Mouse (Mus musculus) sigmoid colon, adult 10 weeks (tissue): ENCODE data around the gene Ncoa5. TPM values are rescaled to one million over a fixed set of nuclear protein-coding genes. Genes with fewer than 3 reads are reported as not detected.

Experiments
- polyA plus RNA-seq: library from polyadenylated mRNA; stranded (reverse); fragments of 350-450 nt; fragmentation: Illumina TruSeq; extraction: RNeasy Lipid Tissue Mini Kit (QIAGEN cat#74804); gene quantifications from one replicate; pipeline ENCODE4 v1.2.3, GENCODE M21; 2014; ENCODE audit warnings: low read depth, low replicate concordance

Gene Ncoa5
- polyA plus RNA-seq: 13.0 TPM

DNA sequence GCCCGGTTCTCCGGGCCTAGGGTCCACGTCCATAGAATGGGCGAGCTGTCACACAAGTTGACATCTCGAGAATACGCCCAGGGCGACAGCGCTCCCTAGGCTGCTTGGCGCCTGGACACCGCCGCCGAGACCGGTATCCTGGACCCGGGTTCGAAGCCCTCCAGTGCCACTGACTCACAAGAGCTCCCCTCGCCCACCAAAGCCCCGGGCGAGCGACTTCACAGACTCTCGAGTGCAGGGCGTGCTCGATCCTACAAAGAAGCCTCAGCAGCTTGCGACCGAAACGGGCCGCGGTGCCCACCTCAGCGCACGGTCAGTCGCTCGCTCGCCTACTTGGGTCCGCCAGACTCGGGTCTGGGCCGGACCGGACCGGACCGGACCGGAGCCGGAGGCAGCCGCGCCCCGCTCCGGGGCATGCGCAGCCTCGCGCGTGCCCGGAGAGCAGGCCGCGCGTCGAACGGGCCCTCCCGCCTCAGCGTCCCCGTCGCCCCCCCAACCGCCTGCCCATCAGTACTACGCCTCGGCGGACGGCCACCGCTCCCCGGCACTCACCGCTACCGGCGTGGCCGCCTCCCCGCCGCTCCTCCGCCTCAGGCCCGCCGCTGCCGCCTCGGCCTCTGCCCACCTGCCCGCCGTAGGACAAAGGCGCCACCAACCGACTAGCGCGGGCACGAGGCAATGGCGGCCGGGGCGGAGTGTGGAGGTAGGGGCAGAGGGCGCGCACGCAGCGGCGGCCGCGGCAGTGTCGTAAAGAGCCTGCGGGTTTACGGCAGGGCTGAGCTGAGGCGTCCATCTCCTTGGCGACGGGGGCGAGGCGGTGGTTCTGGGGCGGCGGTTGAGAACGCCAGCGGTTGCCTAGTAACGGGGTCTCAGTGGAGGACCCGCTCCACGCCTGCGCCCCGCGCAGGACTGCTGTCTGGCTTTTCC lies at the start of gene Ncoa5:
Gene Ncoa5 (minus strand): TSS at position 737 of the 927 bp plus-strand sequence.

DNA sequence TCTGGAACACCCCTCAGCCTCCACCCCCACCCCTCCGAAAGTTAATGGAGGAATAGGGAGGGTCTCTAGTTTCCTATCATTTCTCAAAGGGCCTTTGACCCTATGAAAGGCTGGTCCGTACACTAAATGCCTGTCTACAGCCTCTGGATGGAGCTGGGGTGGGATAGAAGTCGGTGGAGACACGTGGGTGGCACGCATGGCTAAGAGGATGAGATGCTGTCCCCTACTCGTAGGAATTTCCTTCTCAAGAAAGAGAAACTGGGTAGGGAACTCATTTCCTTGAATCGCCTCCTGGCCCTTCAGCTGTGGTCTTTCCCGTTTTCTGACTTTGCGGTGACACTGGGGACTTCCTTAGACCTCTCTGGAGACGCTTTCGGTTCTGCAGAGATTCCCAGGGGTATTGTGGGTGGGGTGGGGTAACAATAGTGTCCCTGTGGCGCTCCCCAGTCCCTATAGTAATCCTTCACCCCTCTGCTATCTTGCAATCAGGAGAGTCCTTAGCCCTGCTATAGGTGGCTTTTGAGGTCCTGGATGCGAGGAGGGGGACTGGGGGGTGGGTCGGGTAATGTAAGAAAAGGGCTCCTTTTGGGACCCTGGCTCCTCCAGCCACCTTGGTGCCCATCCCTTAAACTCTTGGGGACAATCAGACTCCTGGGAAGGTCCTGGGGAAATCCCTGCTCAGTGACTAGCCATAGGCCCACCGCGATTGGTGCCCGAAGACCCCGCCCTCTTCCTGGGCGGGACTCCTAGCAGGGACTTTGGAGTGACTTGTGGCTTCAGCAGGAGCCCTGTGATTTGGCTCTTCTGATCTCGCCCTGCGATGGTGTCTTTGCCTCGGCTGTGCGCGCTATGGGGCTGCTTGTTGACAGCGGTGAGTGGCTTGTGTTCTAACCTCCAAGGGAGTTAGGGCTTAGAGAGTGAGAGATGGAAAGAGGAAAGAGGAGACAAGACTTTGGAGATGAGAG lies 20.5 kb upstream of the Ncoa5 start, which contains the start of gene Cd40:
Gene Cd40 (plus strand): TSS at position 740 of the 965 bp plus-strand sequence.

GRCm38 (mm10) chr2:164960716-164961441 lies 73.8 kb downstream of the Ncoa5 start, which contains the start of gene Slc12a5:
Gene Slc12a5, plus strand, starts transcription at chr2:164960802.

Other genes with a start within 250 kb of the Ncoa5 start
- gene Snx21, start 249.0 kb downstream of the Ncoa5 start, polyA plus RNA-seq: 3.5 TPM
- gene Acot8, start 230.0 kb downstream of the Ncoa5 start, polyA plus RNA-seq: 4.1 TPM
- gene Zswim3, start 229.8 kb downstream of the Ncoa5 start, polyA plus RNA-seq: 2.7 TPM
- 1.4 TPM for gene Zswim1, start 212.2 kb downstream of the Ncoa5 start, polyA plus RNA-seq
- not detected for gene Spata25, start 206.3 kb downstream of the Ncoa5 start, polyA plus RNA-seq
- gene Ctsa, start 202.0 kb downstream of the Ncoa5 start, polyA plus RNA-seq: 43.1 TPM
- not detected for gene Neurl2, start 201.4 kb downstream of the Ncoa5 start, polyA plus RNA-seq
- gene Pltp, start 177.2 kb downstream of the Ncoa5 start, polyA plus RNA-seq: 1.9 TPM
- gene Pcif1, start 155.6 kb downstream of the Ncoa5 start, polyA plus RNA-seq: 3.1 TPM
- gene Zfp335, start 123.1 kb downstream of the Ncoa5 start, polyA plus RNA-seq: 0.19 TPM
- gene Mmp9, start 94.1 kb downstream of the Ncoa5 start, polyA plus RNA-seq: 1.8 TPM
- 0.38 TPM for gene Slc12a5, start 74.1 kb downstream of the Ncoa5 start, polyA plus RNA-seq
- gene Cd40, start 20.8 kb upstream of the Ncoa5 start, polyA plus RNA-seq: 0.88 TPM
- gene 1700025C18Rik, start 55.9 kb upstream of the Ncoa5 start, polyA plus RNA-seq: not detected
- gene Cdh22, start 200.0 kb upstream of the Ncoa5 start, polyA plus RNA-seq: not detected